In genomic region chr8:108373046-108373445, GRCm38 (mm10) we compare ENCODE assay signal across 17 mouse cellular contexts.
DNase-seq lines count a peak whose midpoint lies in the region; ATAC-seq and TF ChIP-seq lines count a peak whose summit lies in the region.
"Had no signal": no experiment of that assay in that cellular context is flagged by ENCODE, and none has a peak within 500 bp of the region (broad histone marks: within the 10 kb centered on the region; RNA-seq: fewer than 3 reads in every experiment).

No protein-coding gene starts in this region.

- H3K9ac ChIP-seq in forebrain, postnatal 0 days: no peak overlapping the region
- H3K9ac ChIP-seq in forebrain, embryonic 16.5 days (replicated peaks; ENCODE audit: low read depth, low read length): no peak overlapping the region
- H3K9ac ChIP-seq in neural tube, embryonic 13.5 days: no peak overlapping the region
- H3K9ac ChIP-seq: hindbrain, embryonic 14.5 days; midbrain, embryonic 12.5 days had no signal

- ATAC-seq in forebrain, postnatal 0 days: no peak
- ATAC-seq in forebrain, embryonic 16.5 days: no peak
- ATAC-seq in neural tube, embryonic 13.5 days (ENCODE audit: low read depth): no peak

- no peak overlapping the region for H3K4me2 ChIP-seq in forebrain, postnatal 0 days (ENCODE audit: low read depth)
- no peak overlapping the region; the same call in 1 of the 2 replicates for H3K4me2 ChIP-seq in forebrain, embryonic 16.5 days (ENCODE audit: low read length)
- 0 out of 2 replicates have a peak overlapping the region, but pooled peaks have one; percentile 10 for H3K4me2 ChIP-seq in neural tube, embryonic 13.5 days
- H3K4me2 ChIP-seq: hindbrain, embryonic 14.5 days; midbrain, embryonic 12.5 days had no signal

- H3K27ac ChIP-seq in forebrain, postnatal 0 days (ENCODE audit: low read depth, low read length): no peak overlapping the region
- no peak overlapping the region for H3K27ac ChIP-seq in forebrain, embryonic 16.5 days (ENCODE audit: low read length)
- H3K27ac ChIP-seq in layer of hippocampus, adult 2 months: no peak overlapping the region
- peak overlapping the region; percentile 43; the same call in 1 of the 2 replicates for H3K27ac ChIP-seq in neural tube, embryonic 13.5 days (replicated peaks)
- H3K27ac ChIP-seq: hindbrain, embryonic 14.5 days; midbrain, embryonic 12.5 days had no signal

- H3K9me3 ChIP-seq in forebrain, postnatal 0 days (ENCODE audit: low read length): no peaks in the 10 kb centered on the region
- H3K9me3 ChIP-seq in forebrain, embryonic 16.5 days (ENCODE audit: control insufficient read depth, low read length): no peaks in the 10 kb centered on the region
- no peaks in the 10 kb centered on the region for H3K9me3 ChIP-seq in neural tube, embryonic 13.5 days
- H3K9me3 ChIP-seq: midbrain, embryonic 12.5 days had no signal

- peak; percentile 27 for DNase-seq in forebrain, postnatal 0 days
- no peak for DNase-seq in layer of hippocampus, adult 2 months (ENCODE audit: low spot score in 2 of 2)
- no peak for DNase-seq in layer of hippocampus, postnatal 10 days (ENCODE audit: low spot score in 2 of 2)
- peak; percentile 21 for DNase-seq in Muller cell, postnatal 12 days (ENCODE audit: inconsistent ontology term)
- DNase-seq in cerebellum, adult 18-20 months: no peak
- DNase-seq: adrenal gland, adult 8-10 months; cerebellum, adult 11 months; gastrocnemius, postnatal 25 days; heart, postnatal 10 days; lung, postnatal 4 days; right cerebral cortex, postnatal 14 days; thymus, postnatal 36 days had no signal

- H3K4me1 ChIP-seq in forebrain, postnatal 0 days (ENCODE audit: insufficient read depth): no peaks in the 10 kb centered on the region; the same call in 1 of the 2 replicates
- H3K4me1 ChIP-seq in forebrain, embryonic 16.5 days (replicated peaks; ENCODE audit: control insufficient read depth, insufficient read depth, low read length): peaks cover 9% of the 10 kb centered on the region
- H3K4me1 ChIP-seq in neural tube, embryonic 13.5 days (replicated peaks): peaks cover 23% of the 10 kb centered on the region

- H3K36me3 ChIP-seq in forebrain, postnatal 0 days (ENCODE audit: insufficient read depth): no peaks in the 10 kb centered on the region
- no peaks in the 10 kb centered on the region for H3K36me3 ChIP-seq in forebrain, embryonic 16.5 days (ENCODE audit: control insufficient read depth, insufficient read depth)
- H3K36me3 ChIP-seq in neural tube, embryonic 13.5 days: no peaks in the 10 kb centered on the region
- H3K36me3 ChIP-seq: midbrain, embryonic 12.5 days had no signal

- 0 out of 2 replicates have a peak, but pooled peaks cover 3% of the 10 kb centered on the region for H3K27me3 ChIP-seq in forebrain, postnatal 0 days (ENCODE audit: insufficient read depth, low read length)
- peaks cover 12% of the 10 kb centered on the region; the same call in 1 of the 2 replicates for H3K27me3 ChIP-seq in forebrain, embryonic 16.5 days (replicated peaks; ENCODE audit: control insufficient read depth, insufficient read depth, low read length)
- H3K27me3 ChIP-seq in neural tube, embryonic 13.5 days: peaks cover 62% of the 10 kb centered on the region

- no peak for TF ChIP-seq CTCF in forebrain, postnatal 0 days (IDR thresholded peaks at IDR 0.05; ENCODE audit: low read depth)
- no peak for TF ChIP-seq CTCF in layer of hippocampus, adult 2 months (conservative IDR thresholded peaks at IDR 0.05)

- whole genome bisulfite sequencing in forebrain, postnatal 0 days: 11% methylated on average over 7 of the region's 7 CpGs
- 8% methylated on average over 7 of the region's 7 CpGs for whole genome bisulfite sequencing in forebrain, embryonic 16.5 days
- 8% methylated on average over 7 of the region's 7 CpGs for WGBS in neural tube, embryonic 13.5 days

- no peak overlapping the region for H3K4me3 ChIP-seq in forebrain, postnatal 0 days (ENCODE audit: low read depth, low read length)
- H3K4me3 ChIP-seq in forebrain, embryonic 16.5 days (replicated peaks; ENCODE audit: low read length): no peak overlapping the region
- peak overlapping the region; percentile 8 for H3K4me3 ChIP-seq in layer of hippocampus, adult 2 months
- no peak overlapping the region for H3K4me3 ChIP-seq in neural tube, embryonic 13.5 days
- H3K4me3 ChIP-seq: erythroblast, embryonic 14.5 days; midbrain, embryonic 12.5 days had no signal

Comparison
In these comparisons a context has a peak if more than half of its experiments do, and no peak if none do; other contexts are left out.
1. DNase-seq: peak in forebrain, postnatal 0 days (single experiment) and Muller cell, postnatal 12 days (single experiment); none in layer of hippocampus, adult 2 months (0 of 2), layer of hippocampus, postnatal 10 days (0 of 2) and cerebellum, adult 18-20 months (0 of 2).